Mouse (Mus musculus): ENCODE data around the gene Mt1. TPM values are rescaled to one million over a fixed set of nuclear protein-coding genes. Genes with fewer than 3 reads are reported as not detected.

The Mt1 gene
- total and polyA plus RNA-seq, 3 experiments, result 1,659 to 5,354 (median 3,016) TPM

DNA sequence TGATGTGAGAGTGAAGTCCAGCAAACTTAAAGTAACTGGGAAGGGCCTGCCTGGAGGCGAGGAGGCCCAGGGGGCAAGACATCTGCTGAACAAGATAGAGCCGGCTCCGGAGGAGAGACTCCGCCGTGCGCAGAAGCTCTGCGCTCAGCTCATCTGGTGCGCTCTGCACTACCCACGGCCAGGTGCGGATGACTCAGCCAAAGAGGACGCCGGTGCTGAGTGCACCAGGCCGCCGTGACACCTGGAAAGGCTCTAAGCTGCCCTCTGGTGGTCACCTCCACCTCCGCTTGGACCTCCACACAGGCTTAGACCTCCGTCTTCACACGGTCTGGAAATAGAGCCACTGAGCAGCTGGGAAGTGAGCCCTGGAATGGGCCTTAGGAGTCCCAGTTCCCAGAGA, 7.7 kb downstream of the Mt1 start:
- H3K36me3 ChIP-seq (replicated peaks), result no peaks in the 10 kb centered on the region
- H3K9me3 ChIP-seq (replicated peaks), result no peaks in the 10 kb centered on the region
- H3K4me1 ChIP-seq (ENCODE audit: insufficient read depth, low read depth, low read length), result peaks cover 83% of the 10 kb centered on the region
- peak overlapping the region; percentile 64; the same call in 1 of the 2 replicates for H3K4me3 ChIP-seq (ENCODE audit: low read depth, low read length)
- DNase-seq (ENCODE audit: low spot score) (peak; percentile 42), ATAC-seq (ENCODE audit: extremely low read depth, insufficient number of reproducible peaks, low FRiP score, poor library complexity, severe bottlenecking) (peak; percentile 18)
- 0 out of 2 replicates have a peak, but pooled peaks have one; percentile 12 for TF ChIP-seq CTCF (IDR thresholded peaks at IDR 0.05; ENCODE audit: low read depth, low read length)
- TF ChIP-seq POLR2AphosphoS5 (IDR thresholded peaks at IDR 0.05; ENCODE audit: insufficient replicate concordance, low read depth, low read length), result no peak
- TF ChIP-seq GATA1 (IDR thresholded peaks at IDR 0.05; ENCODE audit: borderline replicate concordance, low read length), result no peak
- TF ChIP-seq GATA2 (IDR thresholded peaks at IDR 0.05; ENCODE audit: borderline replicate concordance, low read depth, low read length), result no peak
- H3K27me3 ChIP-seq (ENCODE audit: insufficient read depth, low read length), result peaks cover 3% of the 10 kb centered on the region; the same call in 1 of the 2 replicates

DNA sequence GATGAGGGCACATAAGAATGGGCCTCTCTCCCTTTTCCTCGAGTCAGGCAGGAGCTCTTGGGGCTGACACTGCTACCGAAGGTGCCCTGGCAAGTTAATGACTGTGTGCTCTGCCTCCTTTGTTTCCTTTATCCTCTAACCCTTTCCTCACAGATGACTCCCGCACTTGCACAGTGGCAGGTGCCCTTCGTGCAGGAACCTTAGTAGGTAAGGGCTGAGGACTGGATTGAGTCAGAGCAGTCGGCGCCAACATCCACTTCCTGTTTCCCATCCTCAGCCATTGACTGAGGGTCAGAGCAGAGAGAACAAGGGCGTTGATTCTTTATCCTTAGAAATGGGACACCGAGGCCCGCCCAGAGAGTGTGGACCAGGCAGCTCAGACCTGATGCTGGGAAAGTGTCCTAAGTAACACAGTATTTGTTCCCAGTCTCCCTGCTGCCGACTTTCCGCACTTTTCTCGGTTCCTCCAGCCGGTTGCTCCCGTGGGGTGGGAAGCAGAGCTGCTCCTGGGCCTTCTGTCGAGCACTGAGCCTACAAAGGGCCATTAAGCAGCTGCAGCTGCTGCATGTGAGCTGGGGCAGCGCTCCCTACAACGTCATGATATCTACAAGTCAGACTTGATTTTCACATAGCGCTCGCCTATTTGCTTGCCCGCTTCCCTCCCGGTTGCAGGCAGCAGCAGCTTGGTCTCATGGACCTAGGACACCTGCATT, 8.6 kb downstream of the Mt1 start:
- peaks cover 78% of the 10 kb centered on the region for H3K4me1 ChIP-seq (ENCODE audit: insufficient read depth, low read depth, low read length)
- H3K27me3 ChIP-seq (ENCODE audit: insufficient read depth, low read length), result peaks cover 3% of the 10 kb centered on the region; the same call in 1 of the 2 replicates
- H3K36me3 ChIP-seq (replicated peaks), result no peaks in the 10 kb centered on the region
- H3K4me3 ChIP-seq (ENCODE audit: low read depth, low read length), result no peak overlapping the region; the same call in 1 of the 2 replicates
- ATAC-seq (ENCODE audit: extremely low read depth, insufficient number of reproducible peaks, low FRiP score, poor library complexity, severe bottlenecking) (no peak), DNase-seq (ENCODE audit: low spot score) (no peak)
- TF ChIP-seq TAL1 (conservative IDR thresholded peaks at IDR 0.05; ENCODE audit: low read depth, low read length), result no peak
- TF ChIP-seq POLR2AphosphoS5 (IDR thresholded peaks at IDR 0.05; ENCODE audit: insufficient replicate concordance, low read depth, low read length), result no peak
- TF ChIP-seq GATA2 (IDR thresholded peaks at IDR 0.05; ENCODE audit: borderline replicate concordance, low read depth, low read length), result no peak
- no peak for TF ChIP-seq CTCF (IDR thresholded peaks at IDR 0.05; ENCODE audit: low read depth, low read length)
- no peak for TF ChIP-seq GATA1 (IDR thresholded peaks at IDR 0.05; ENCODE audit: borderline replicate concordance, low read length)
- no peaks in the 10 kb centered on the region for H3K9me3 ChIP-seq (replicated peaks)

DNA sequence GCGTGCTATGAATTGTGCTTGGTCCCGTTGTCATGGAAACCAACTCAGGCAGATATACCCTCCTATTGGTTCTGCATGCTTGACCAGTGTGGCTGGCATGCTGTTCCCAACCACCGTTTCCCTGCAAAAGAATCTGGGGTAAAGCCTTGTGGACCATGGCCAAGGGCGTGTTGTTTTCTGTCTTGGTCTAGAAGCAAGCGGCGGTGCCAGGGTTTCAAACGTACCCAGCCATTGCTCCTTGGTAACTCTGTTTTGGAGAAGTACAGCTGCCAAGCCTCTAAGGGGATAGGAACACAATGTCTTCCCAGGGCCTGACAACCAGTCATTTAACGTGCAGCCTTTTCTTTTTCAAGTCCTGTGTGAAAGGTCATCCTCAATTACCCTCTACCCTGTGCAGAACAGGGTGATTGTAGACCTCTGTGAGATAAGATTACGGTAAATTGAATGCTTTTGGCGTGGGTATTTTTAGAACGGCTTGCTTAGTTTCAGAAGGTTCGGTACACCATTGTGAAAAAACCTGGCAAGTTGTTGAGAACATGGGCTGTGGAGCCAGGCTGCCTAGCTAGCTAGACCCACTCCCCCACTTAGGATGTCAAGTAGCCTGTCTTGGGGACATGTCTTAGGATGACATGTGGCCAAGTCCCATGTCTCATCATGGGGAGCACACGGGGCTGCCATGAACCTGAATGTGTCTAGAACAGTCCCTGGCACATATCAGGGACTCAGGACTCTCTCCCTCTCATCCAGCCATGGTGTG, 10.6 kb downstream of the Mt1 start:
- DNase-seq (ENCODE audit: low spot score) (no peak), ATAC-seq (ENCODE audit: extremely low read depth, insufficient number of reproducible peaks, low FRiP score, poor library complexity, severe bottlenecking) (no peak)
- TF ChIP-seq POLR2AphosphoS5 (IDR thresholded peaks at IDR 0.05; ENCODE audit: insufficient replicate concordance, low read depth, low read length), result no peak
- TF ChIP-seq GATA1 (IDR thresholded peaks at IDR 0.05; ENCODE audit: borderline replicate concordance, low read length), result no peak
- no peak for TF ChIP-seq GATA2 (IDR thresholded peaks at IDR 0.05; ENCODE audit: borderline replicate concordance, low read depth, low read length)
- TF ChIP-seq CTCF (IDR thresholded peaks at IDR 0.05; ENCODE audit: low read depth, low read length), result no peak
- no peak overlapping the region for H3K4me3 ChIP-seq (ENCODE audit: low read depth, low read length)
- H3K9me3 ChIP-seq (replicated peaks), result no peaks in the 10 kb centered on the region
- H3K27me3 ChIP-seq (ENCODE audit: insufficient read depth, low read length), result peaks cover 7% of the 10 kb centered on the region; the same call in 1 of the 2 replicates
- peaks cover 58% of the 10 kb centered on the region for H3K4me1 ChIP-seq (ENCODE audit: insufficient read depth, low read depth, low read length)
- no peaks in the 10 kb centered on the region for H3K36me3 ChIP-seq (replicated peaks)

DNA sequence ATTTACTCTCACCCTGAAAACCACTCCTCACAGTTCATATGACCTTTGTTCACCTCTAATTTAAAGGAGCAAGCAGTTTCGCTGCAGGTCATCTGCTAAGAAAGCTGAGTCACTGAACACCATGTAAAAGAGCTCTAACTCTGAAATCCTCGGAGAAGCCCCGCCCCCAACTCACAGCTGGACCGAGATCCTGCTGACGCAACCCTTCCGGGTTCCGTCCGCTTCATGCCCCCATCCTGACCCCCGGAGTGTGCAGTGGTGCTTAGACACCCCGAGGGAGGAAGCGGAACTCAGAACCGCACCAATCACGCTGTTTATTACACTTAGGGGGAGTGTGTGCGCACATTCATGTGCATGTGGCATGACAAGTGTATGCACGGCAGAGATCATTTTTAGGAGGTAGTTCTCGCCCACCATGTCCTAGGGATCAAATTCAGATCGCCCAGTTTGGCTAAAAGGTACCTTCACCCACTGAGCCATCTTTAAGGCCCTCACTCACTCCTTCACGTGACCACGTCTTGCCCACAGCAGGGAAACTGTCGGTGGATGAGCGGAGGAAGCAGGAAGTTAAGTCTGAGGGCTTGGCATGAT, 12.3 kb downstream of the Mt1 start:
- Histone ChIP-seq H3K36me3 (replicated peaks) (no peaks in the 10 kb centered on the region), H3K4me3 (ENCODE audit: low read depth, low read length) (peak overlapping the region; percentile 65; the same call in 1 of the 2 replicates), H3K27me3 (ENCODE audit: insufficient read depth, low read length) (peaks cover 7% of the 10 kb centered on the region; the same call in 1 of the 2 replicates), H3K4me1 (ENCODE audit: insufficient read depth, low read depth, low read length) (peaks cover 45% of the 10 kb centered on the region), H3K9me3 (replicated peaks) (no peaks in the 10 kb centered on the region)
- ATAC-seq (ENCODE audit: extremely low read depth, insufficient number of reproducible peaks, low FRiP score, poor library complexity, severe bottlenecking), result peak; percentile 83
- DNase-seq (ENCODE audit: low spot score), result peak; percentile 83
- TF ChIP-seq GATA2 (IDR thresholded peaks at IDR 0.05; ENCODE audit: borderline replicate concordance, low read depth, low read length) (no peak), GATA1 (IDR thresholded peaks at IDR 0.05; ENCODE audit: borderline replicate concordance, low read length) (no peak), CTCF (IDR thresholded peaks at IDR 0.05; ENCODE audit: low read depth, low read length) (no peak), TAL1 (conservative IDR thresholded peaks at IDR 0.05; ENCODE audit: low read depth, low read length) (no peak), POLR2AphosphoS5 (IDR thresholded peaks at IDR 0.05; ENCODE audit: insufficient replicate concordance, low read depth, low read length) (no peak)

DNA sequence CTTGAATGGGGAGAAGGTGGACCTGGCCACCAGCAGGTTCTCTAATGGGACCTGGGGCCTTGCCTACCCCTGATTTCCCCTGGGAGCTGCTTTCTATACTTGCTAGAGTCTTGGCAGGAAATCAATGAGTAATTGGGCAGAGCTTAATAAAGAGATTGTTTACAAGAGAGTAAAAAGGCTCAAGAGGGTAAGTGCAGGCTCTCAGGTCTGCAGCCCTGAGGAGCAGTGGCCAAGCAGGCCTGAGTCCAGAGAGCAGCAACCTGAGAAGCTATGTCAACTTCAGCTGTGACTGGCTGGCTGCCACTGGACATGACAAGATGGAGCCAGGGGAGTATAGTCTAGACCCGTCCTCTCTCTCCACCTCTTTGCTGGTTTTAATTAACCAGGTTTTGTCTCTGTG, 14.0 kb downstream of the Mt1 start:
- DNase-seq (ENCODE audit: low spot score) (no peak), ATAC-seq (ENCODE audit: extremely low read depth, insufficient number of reproducible peaks, low FRiP score, poor library complexity, severe bottlenecking) (no peak)
- Histone ChIP-seq H3K27me3 (ENCODE audit: insufficient read depth, low read length) (peaks cover 4% of the 10 kb centered on the region; the same call in 1 of the 2 replicates), H3K36me3 (replicated peaks) (no peaks in the 10 kb centered on the region), H3K4me1 (ENCODE audit: insufficient read depth, low read depth, low read length) (peaks cover 30% of the 10 kb centered on the region), H3K4me3 (ENCODE audit: low read depth, low read length) (no peak overlapping the region), H3K9me3 (replicated peaks) (no peaks in the 10 kb centered on the region)
- TF ChIP-seq GATA1 (IDR thresholded peaks at IDR 0.05; ENCODE audit: borderline replicate concordance, low read length) (no peak), GATA2 (IDR thresholded peaks at IDR 0.05; ENCODE audit: borderline replicate concordance, low read depth, low read length) (no peak), POLR2AphosphoS5 (IDR thresholded peaks at IDR 0.05; ENCODE audit: insufficient replicate concordance, low read depth, low read length) (no peak), CTCF (IDR thresholded peaks at IDR 0.05; ENCODE audit: low read depth, low read length) (no peak), TAL1 (conservative IDR thresholded peaks at IDR 0.05; ENCODE audit: low read depth, low read length) (no peak)

All from G1E (cell line).